Mouse (Mus musculus) kidney, adult 2 months (tissue): ENCODE measurements at regions not wholly inside any gene's neighbourhood (a gene's known extent, or its start where the extent isn't known, plus 50 kb on each side); places are given as distances from the start of the nearest gene placed in this dataset.

Experiments used
- CTCF ChIP-seq: fragments of 200-500 bp; conservative IDR thresholded peaks from 2 replicates; pipeline ENCODE4 v1.5.1; 2011; ENCODE audit warnings: low read depth, mild to moderate bottlenecking, control low read depth, low read length, moderate library complexity, mixed read lengths; ENCODE audit not compliant: insufficient read depth, insufficient read length
- POLR2A ChIP-seq: fragments of 200-500 bp; IDR thresholded peaks from one replicate; pipeline ENCODE4 v1.6.1; 2011; ENCODE audit warnings: low read depth, low read length, control low read depth

GRCm38 (mm10) chr6:100145869-100146268, 141.4 kb downstream of the Rybp start:
- TF ChIP-seq POLR2A (no peak), CTCF (no peak)
